Mouse (Mus musculus): ENCODE results near the gene Gm12887.

The Gm12887 gene

GRCm38 (mm10) chr4:121622003-121622402 is at the start of gene Gm12887:
Gm12887 (minus strand) TSS chr4:121622103.
- DNase-seq (ENCODE audit: low spot score in 2 of 2), result no peak

- DNase-seq (ENCODE audit: low spot score in 2 of 2), result no peak
These were observed 35.1 kb upstream of the Gm12887 start for GRCm38 (mm10) chr4:121657040-121657439.

Data from spleen, postnatal 10 days (tissue).